Mouse (Mus musculus): Measurements from ENCODE around the gene Aldh9a1.

Gene Aldh9a1

GRCm38 (mm10) chr1:167382763-167383162 is 33.0 kb downstream of the Aldh9a1 start:
- no peak for ATAC-seq (ENCODE audit: insufficient number of reproducible peaks, low FRiP score, low TSS enrichment)

GRCm38 (mm10) chr1:167383178-167383577 is 33.4 kb downstream of the Aldh9a1 start:
- ATAC-seq (ENCODE audit: insufficient number of reproducible peaks, low FRiP score, low TSS enrichment) = no peak

GRCm38 (mm10) chr1:167384156-167384555 is 34.4 kb downstream of the Aldh9a1 start:
- ATAC-seq (ENCODE audit: insufficient number of reproducible peaks, low FRiP score, low TSS enrichment) = no peak

- ATAC-seq (ENCODE audit: insufficient number of reproducible peaks, low FRiP score, low TSS enrichment) = no peak
These were observed 35.4 kb downstream of the Aldh9a1 start for GRCm38 (mm10) chr1:167385211-167385610.

GRCm38 (mm10) chr1:167385636-167386035 is 35.8 kb downstream of the Aldh9a1 start:
- no peak for ATAC-seq (ENCODE audit: insufficient number of reproducible peaks, low FRiP score, low TSS enrichment)

GRCm38 (mm10) chr1:167386466-167386865 is 36.7 kb downstream of the Aldh9a1 start:
- no peak for ATAC-seq (ENCODE audit: insufficient number of reproducible peaks, low FRiP score, low TSS enrichment)

GRCm38 (mm10) chr1:167387310-167387709 is 37.5 kb downstream of the Aldh9a1 start:
- no peak for ATAC-seq (ENCODE audit: insufficient number of reproducible peaks, low FRiP score, low TSS enrichment)

GRCm38 (mm10) chr1:167387796-167388195 is 38.0 kb downstream of the Aldh9a1 start:
- ATAC-seq (ENCODE audit: insufficient number of reproducible peaks, low FRiP score, low TSS enrichment) = no peak

- ATAC-seq (ENCODE audit: insufficient number of reproducible peaks, low FRiP score, low TSS enrichment) = no peak
These were observed 38.8 kb downstream of the Aldh9a1 start for GRCm38 (mm10) chr1:167388571-167388970.

GRCm38 (mm10) chr1:167389584-167389983 is 39.8 kb downstream of the Aldh9a1 start:
- ATAC-seq (ENCODE audit: insufficient number of reproducible peaks, low FRiP score, low TSS enrichment) = no peak

GRCm38 (mm10) chr1:167390381-167390780 is 40.6 kb downstream of the Aldh9a1 start:
- no peak for ATAC-seq (ENCODE audit: insufficient number of reproducible peaks, low FRiP score, low TSS enrichment)

- ATAC-seq (ENCODE audit: insufficient number of reproducible peaks, low FRiP score, low TSS enrichment) = no peak
These were observed 41.5 kb downstream of the Aldh9a1 start for GRCm38 (mm10) chr1:167391241-167391640.

- ATAC-seq (ENCODE audit: insufficient number of reproducible peaks, low FRiP score, low TSS enrichment) = no peak
These were observed 42.3 kb downstream of the Aldh9a1 start for GRCm38 (mm10) chr1:167392031-167392640.

- ATAC-seq (ENCODE audit: insufficient number of reproducible peaks, low FRiP score, low TSS enrichment) = peak; percentile 49
These were observed 42.9 kb downstream of the Aldh9a1 start for GRCm38 (mm10) chr1:167392687-167393086.

GRCm38 (mm10) chr1:167393281-167393680 is 43.5 kb downstream of the Aldh9a1 start:
- ATAC-seq (ENCODE audit: insufficient number of reproducible peaks, low FRiP score, low TSS enrichment) = peak; percentile 33

- ATAC-seq (ENCODE audit: insufficient number of reproducible peaks, low FRiP score, low TSS enrichment) = peak; percentile 86
These were observed 44.1 kb downstream of the Aldh9a1 start, which contains the start of gene Mgst3 for GRCm38 (mm10) chr1:167393683-167394492. Gene Mgst3, minus strand, starts transcription at chr1:167393841.

- no peak for ATAC-seq (ENCODE audit: insufficient number of reproducible peaks, low FRiP score, low TSS enrichment)
These were observed 55.4 kb downstream of the Aldh9a1 start for GRCm38 (mm10) chr1:167405237-167405636.

GRCm38 (mm10) chr1:167409601-167410000 is 59.8 kb downstream of the Aldh9a1 start:
- no peak for ATAC-seq (ENCODE audit: insufficient number of reproducible peaks, low FRiP score, low TSS enrichment)

- no peak for ATAC-seq (ENCODE audit: insufficient number of reproducible peaks, low FRiP score, low TSS enrichment)
These were observed 62.4 kb downstream of the Aldh9a1 start for GRCm38 (mm10) chr1:167411991-167412715.

GRCm38 (mm10) chr1:167414846-167415245 is 65.1 kb downstream of the Aldh9a1 start:
- peak; percentile 40; the same call in 1 of the 2 replicates for ATAC-seq (ENCODE audit: insufficient number of reproducible peaks, low FRiP score, low TSS enrichment)
